Mouse (Mus musculus) adrenal gland, postnatal 36 days (tissue): ENCODE results near the gene Eci2. TPM values are rescaled to one million over a fixed set of nuclear protein-coding genes. Genes with fewer than 3 reads are reported as not detected.
"Not testable (repeated sequence)": the region's sequence is repeated elsewhere in the genome, so short reads cannot be mapped to it uniquely, and the experiment has no call there.

Source experiments
- DNase-seq, 2 experiments: peaks; one replicate each; pipeline ENCODE4 v3.0.0; 2021; ENCODE audit warnings: mixed read lengths in 1 of 2
- long read RNA-seq, 2 experiments: library from polyadenylated mRNA; stranded (forward); transcript quantifications; one replicate each; pipeline ENCODE4 v2.0.0; 2021; ENCODE audit warnings: borderline sequencing depth in 2 of 2
- total RNA-seq, 2 experiments: library from RNA; stranded (reverse); gene quantifications; 2 replicates each; pipeline ENCODE4 v1.2.3; 2021

Eci2 gene
- 100 to 1,000 TPM; 110 to 129 TPM for total RNA-seq
- long read RNA-seq, experiment 1, transcript Eci2-213 (10 exons, 1,414 nt) = minor isoform, 9 of 177 reads
- long read RNA-seq, experiment 1, transcript Eci2-211 (10 exons, 1,426 nt) = major isoform, 54 of 177 reads
- long read RNA-seq, experiment 1, transcript Eci2-201 (10 exons, 1,746 nt) = minor isoform, 36 of 177 reads
- long read RNA-seq, experiment 1, partial matches to known transcripts = 2 of 177 reads
- long read RNA-seq, experiment 1, other reads (novel, unspliced or antisense) = 76 of 177 reads
- long read RNA-seq, experiment 2, transcript Eci2-211 (10 exons, 1,426 nt) = major isoform, 23 of 70 reads
- long read RNA-seq, experiment 2, transcript Eci2-201 (10 exons, 1,746 nt) = minor isoform, 9 of 70 reads
- long read RNA-seq, experiment 2, partial matches to known transcripts = 4 of 70 reads
- long read RNA-seq, experiment 2, other reads (novel, unspliced or antisense) = 30 of 70 reads

DNA sequence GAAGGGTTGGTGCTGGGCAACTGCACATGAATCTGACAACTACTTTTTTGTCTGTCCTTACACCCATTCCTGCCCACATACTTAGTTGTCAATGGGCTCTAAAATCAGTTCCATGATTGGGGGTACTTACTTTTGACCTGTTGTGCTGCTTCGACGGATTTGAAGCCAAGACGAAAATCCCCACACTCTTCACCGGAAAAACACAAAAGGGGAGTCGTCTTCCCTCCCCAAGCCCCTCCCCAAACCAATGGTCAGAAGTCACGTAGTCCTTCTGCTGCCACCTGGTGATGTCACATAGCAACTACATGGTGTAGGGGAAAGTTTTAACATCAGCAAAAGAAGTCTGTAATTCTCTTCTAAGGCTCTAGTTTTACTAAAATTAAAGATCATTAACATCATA is at the start of gene Eci2:
Gene Eci2 (minus strand): TSS at position 218 of the 400 bp plus-strand sequence.
- DNase-seq = peak; percentile 45 to 54

GRCm38 (mm10) chr13:35074862-35075261 is 48.0 kb upstream of the Eci2 start:
- no peak for DNase-seq

DNA sequence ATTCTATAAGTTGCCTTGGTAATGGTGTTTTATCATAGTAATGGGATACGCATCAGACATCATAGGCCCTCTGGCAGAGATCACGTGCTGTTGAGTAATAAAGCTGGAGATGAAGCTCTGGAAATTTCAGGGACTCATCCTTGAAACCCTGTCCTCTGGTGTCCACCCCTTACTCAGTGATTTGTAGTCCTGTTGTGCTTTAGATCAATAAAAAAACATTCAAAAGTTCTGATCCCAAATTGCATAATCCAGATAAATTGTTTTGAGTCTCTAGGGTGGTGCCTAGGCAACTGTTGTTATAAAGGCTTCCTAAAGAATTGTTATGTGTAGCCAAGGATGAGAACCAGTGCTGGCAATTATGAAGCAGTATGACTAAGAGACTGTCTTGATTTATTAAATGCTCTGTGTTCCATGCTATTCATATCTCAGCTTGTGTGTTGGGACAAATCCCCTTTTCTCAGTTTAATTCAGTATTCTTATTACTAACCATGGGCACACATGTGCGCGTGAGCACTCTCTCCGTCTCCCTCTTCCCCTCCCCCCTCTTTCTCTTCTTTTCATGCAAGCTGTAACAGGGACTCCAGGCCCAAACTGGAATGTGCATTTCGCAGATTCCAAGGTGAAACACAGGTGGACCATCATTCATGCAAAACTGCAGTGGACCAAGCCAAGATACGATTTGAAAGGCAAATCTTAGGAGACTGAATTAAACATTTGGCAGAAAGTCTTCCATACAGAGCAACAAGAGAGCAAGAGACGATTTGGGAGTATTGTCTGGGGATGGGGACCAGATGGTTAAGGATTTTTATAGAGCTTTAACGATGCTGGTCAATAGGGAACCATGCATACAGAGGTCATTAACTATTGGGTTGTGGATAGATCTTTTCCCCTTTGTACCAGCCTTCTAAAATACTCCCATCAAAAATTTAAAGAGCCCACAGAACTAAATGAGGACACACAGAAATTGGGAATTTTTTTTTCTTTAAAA is 43.9 kb upstream of the Eci2 start:
- peak in 1 of 2 experiments; percentile 8 for DNase-seq

- peak; percentile 58 to 63 for DNase-seq
These were observed 40.2 kb upstream of the Eci2 start for GRCm38 (mm10) chr13:35067084-35067483.

GRCm38 (mm10) chr13:35066033-35066432 is 39.1 kb upstream of the Eci2 start:
- DNase-seq = no peak

- peak in 1 of 2 experiments; percentile 41 for DNase-seq
These were observed 37.5 kb upstream of the Eci2 start for GRCm38 (mm10) chr13:35064381-35064780.

DNA sequence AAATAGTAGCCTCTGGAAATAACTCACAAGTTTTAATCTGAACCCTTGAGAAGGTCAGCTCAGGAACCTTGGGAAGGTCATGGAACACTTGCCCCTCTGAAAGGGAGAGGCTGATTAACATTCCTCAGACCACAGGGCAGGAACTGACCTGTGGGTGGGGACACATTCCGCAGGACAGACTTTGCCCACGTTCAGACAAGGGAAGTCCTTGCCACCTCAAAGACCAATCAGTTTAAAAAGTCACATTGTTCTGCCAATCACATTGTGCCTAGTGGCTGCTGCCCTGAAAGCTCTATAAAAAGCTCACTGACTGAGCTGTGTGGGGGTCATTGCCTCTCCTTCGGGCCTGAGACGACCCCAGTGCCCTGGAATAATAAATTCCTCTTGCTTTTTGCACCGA is 31.2 kb upstream of the Eci2 start:
- no peak for DNase-seq

GRCm38 (mm10) chr13:35036486-35036885 is 9.6 kb upstream of the Eci2 start:
- DNase-seq = no peak

DNA sequence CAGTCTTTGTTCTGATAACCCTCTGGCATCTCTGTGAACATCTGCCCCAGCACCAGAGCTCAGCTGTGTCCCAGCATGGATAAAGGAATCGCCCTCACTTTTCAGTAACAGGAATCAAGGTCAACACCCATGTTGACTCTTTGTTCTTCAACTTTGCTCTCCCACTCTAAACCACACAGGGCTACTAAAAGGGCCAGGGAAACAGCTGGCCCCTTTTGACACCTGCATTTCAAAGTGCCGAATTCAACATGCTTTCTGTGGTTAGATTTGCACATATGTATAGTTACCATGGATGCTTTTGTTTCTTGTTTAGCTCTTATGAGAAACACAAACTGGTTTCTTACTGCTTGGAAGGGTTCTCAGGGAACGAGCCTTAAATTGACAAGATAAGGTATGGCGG is 8.8 kb upstream of the Eci2 start:
- DNase-seq = no peak

DNA sequence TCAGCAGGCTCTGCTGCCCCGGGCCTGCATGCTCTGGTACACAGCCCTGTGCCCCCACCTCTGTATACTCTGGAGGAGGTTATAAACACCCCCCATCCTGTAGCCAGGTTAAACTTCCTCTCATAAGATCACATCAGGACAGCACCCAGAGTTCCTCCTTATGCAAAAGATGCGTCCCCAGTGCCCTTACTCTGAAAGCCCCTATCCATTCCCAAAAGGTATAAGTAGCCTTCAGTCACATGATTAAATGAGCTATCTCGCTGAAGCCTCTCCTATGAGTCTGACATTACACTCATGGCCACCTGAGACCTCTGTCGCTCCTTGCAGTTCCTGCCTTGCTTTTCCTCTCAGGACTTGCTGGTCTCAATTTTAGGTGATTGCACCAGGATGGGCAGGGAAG is 6.7 kb upstream of the Eci2 start:
- DNase-seq = no peak

DNA sequence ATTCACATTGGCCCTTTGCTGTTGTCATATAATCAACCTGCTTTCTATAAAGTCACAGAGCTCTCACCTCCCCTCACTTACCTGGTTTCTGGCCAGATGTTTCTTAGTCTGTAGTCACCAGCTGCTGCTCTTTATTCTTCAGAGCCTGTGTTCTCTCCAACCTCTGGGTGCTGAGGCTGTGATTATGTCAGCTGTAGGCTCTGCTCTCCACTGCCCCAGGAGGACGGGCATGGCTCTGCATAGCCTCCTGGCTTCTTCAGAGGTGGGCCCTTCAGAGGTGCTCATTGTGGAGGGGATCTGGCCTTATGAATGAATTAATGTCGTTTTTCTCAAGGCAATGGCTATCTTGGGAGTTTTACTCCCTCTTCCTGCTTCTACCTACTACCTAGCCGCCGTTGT is 4.8 kb upstream of the Eci2 start:
- peak in 1 of 2 experiments; percentile 4 for DNase-seq

DNA sequence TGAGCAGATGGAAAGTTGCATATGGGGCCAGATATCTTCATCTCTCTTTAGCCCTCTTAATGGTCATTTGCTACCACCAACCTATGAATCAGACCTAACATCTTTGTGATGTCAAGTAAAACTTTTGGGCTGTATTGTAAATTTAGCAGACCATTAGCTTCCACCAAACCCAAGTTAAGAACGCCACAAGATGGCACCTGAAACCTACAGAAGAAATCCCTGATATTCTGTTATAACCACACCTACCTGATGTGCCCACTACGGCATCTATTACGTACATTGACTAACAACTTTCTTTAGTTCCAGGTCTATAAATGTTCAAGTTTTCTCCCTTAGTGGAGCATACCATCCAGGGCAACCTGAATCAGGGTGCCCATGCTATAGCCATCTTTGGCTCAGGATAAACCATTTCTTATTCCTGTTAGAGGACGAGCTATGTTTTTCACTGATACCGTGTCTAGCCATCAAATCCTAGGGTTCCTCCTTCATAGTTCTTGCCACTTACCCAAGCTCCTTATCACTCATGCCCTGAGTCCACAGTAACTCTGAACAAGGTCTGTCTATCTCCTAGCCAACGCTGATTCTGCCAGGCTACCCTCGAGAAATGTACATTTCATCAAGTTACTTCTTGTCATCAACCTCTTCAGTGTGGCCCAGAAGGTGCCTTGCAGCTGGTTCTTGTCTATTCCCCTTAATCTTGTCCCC is 4.2 kb upstream of the Eci2 start:
- no peak for DNase-seq

GRCm38 (mm10) chr13:35028365-35028764 is 1.5 kb upstream of the Eci2 start:
- DNase-seq = no peak

DNA sequence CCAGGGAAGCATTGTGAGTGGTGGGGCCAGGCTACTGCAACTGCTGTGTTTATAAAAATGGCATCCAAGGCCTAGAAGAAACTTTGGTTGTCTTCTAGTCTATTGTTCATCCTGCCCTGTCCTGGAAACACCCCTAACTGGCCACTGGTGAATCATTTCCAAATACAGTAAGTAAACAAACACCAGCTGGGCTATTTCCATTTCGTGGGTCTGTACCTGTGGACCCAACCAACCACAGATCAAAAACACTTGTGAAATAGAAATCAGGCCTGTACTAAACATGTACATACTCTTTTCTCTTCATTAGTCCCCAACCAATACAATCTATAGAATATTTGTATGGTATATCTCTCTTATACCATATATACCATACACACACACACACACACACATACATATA is 3.5 kb downstream of the Eci2 start:
- DNase-seq = not testable (repeated sequence)

GRCm38 (mm10) chr13:35020383-35020782 is 6.5 kb downstream of the Eci2 start:
- no peak for DNase-seq

DNA sequence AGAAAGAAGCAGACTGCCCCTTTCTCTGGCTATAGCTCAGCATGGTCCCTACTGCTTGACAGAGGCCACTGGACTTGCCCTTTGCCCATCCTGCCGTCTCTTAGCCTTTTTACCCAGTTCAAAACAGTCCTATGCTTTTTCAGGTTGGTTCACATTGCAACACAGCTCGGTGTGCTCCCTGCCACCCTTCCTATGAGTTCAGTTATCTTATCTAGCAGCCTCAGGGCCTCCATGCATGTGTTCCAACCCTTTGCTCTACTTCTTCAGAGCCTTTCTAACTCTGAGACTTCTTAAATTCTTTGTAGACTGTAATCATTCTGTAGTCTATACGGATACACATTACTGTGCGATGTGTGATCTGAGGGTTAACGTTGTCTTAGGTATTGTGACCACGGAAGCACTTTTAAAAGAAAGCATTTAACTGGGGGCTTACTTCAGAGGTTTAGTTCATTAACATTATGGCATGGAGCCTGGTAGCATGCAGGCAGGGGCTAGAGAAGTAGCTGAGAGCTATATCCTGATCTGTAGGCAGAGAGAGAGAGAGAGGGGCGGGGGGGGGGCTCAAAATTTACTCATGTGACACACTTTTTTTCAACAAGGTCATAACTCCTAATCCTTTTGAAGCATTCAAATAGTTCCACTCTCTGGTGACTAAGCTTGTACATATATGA is 7.9 kb downstream of the Eci2 start:
- no peak for DNase-seq

DNA sequence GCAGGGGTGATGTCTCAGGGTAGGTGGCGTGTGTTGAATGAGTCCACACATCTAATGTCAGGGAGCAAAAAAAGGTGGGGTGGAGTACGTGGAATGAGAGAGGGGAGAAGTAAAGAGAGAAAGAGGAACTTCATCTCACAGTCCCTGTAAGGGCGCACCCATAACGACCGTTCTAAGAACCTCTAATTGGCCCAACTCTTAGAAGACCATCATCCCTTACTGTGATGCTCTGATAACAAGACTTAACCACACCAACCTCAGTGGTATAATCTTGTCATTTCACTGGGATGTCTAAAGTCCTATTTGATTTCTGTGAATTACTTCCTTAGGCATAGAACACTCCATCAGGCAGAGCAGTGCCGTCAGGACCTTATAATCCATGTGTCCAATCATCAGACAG is 9.5 kb downstream of the Eci2 start:
- DNase-seq = no peak

- DNase-seq = no peak
These were observed 10.8 kb downstream of the Eci2 start for GRCm38 (mm10) chr13:35016067-35016466.

DNA sequence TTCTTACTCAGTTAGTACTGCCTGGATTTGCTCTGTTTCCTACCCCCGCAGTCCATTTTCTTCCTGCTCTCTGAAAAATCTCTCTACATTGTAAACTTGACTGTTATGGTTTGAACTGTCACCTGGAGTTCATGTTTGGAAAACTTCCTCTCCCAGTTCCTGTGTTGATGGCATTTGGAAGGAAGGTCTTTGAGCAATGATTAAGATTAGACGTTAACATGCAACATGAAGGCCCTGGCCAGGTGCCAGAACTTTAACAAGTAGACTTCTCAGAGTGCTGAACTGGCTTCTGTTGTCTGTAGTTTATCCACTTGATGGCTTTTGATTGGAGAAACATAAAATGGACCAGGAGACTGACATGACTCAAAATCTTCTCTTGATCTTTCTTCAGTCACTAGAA is 31.0 kb downstream of the Eci2 start:
- DNase-seq = peak in 1 of 2 experiments; percentile 26

GRCm38 (mm10) chr13:34993983-34994811 is 32.7 kb downstream of the Eci2 start:
- DNase-seq = peak; percentile 97 to 99

DNA sequence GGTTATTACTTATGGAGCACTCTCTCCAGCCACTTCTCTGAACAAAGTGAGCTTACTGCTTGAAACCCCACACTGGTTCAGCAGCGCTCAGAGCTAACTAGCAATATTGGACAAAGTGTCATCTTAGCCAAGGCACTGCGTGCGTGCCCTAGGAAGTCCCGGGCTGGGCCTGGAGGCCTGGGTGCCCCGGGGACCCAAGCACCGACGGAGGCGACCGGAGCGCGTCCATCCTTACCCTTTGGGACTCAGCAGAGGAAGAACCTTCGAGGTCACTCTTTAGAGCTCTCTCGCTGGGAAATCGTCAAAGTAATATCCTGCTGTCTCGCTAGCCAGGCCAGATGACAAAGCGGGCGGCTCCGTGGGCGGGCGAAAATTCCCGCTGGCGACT is 33.3 kb downstream of the Eci2 start:
- no peak for DNase-seq
